Mouse (Mus musculus) megakaryocyte, embryonic 14.5 days (primary cell): ENCODE data around the gene Suclg1.

Source experiments
- FLI1 ChIP-seq: IDR thresholded peaks from 2 replicates; pipeline ENCODE4 v1.6.1; 2012; ENCODE audit warnings: low read length, inconsistent platforms, mixed read lengths
- GATA1 ChIP-seq: IDR thresholded peaks from 3 replicates; pipeline ENCODE4 v1.6.1; 2012; ENCODE audit warnings: mixed read lengths, low read length, inconsistent platforms, borderline replicate concordance

- no peak for TF ChIP-seq GATA1
- TF ChIP-seq FLI1 = no peak
Observed at GRCm38 (mm10) chr6:73247452-73247851, 730 bp upstream of the Suclg1 start.
